Mouse (Mus musculus): ENCODE results near the gene Tbc1d2b. TPM values are rescaled to one million over a fixed set of nuclear protein-coding genes. Genes with fewer than 3 reads are reported as not detected.
A peak's percentile ranks its signal among the peaks of the same experiment; 100 is the strongest.

The Tbc1d2b gene
- polyA plus RNA-seq, 1 experiment, result 26.2 TPM

- no peak for TF ChIP-seq CTCF (IDR thresholded peaks at IDR 0.05; ENCODE audit: control insufficient read depth, insufficient read depth, low read length)
- H3K4me3 ChIP-seq (replicated peaks; ENCODE audit: control insufficient read depth, low read depth, low read length), result peak overlapping the region; percentile 64
- 5% methylated on average over 18 of the region's 18 CpGs for WGBS
- H3K27ac ChIP-seq (ENCODE audit: control insufficient read depth, insufficient read depth, low read depth, low read length, poor library complexity), result no peak overlapping the region
- H3K4me1 ChIP-seq (ENCODE audit: control insufficient read depth, insufficient read depth, low read length), result no peaks in the 10 kb centered on the region
Observed at GRCm38 (mm10) chr9:90163749-90164095, 106.9 kb downstream of the Tbc1d2b start.

GRCm38 (mm10) chr9:90162926-90163748 is 107.5 kb downstream of the Tbc1d2b start, which contains the start of gene Adamts7:
Gene Adamts7, plus strand, starts transcription at chr9:90163069.
- Histone ChIP-seq H3K27ac (ENCODE audit: control insufficient read depth, insufficient read depth, low read depth, low read length, poor library complexity) (no peak within 1 kb of the TSS), H3K4me1 (ENCODE audit: control insufficient read depth, insufficient read depth, low read length) (no peaks in the 10 kb centered on the region), H3K4me3 (replicated peaks; ENCODE audit: control insufficient read depth, low read depth, low read length) (peak within 1 kb of the TSS; percentile 64)
- WGBS, result under 1% methylated on average over 59 of the region's 60 CpGs
- TF ChIP-seq POLR2A (IDR thresholded peaks at IDR 0.05; ENCODE audit: borderline replicate concordance, control insufficient read depth, low read depth, low read length) (no peak), CTCF (IDR thresholded peaks at IDR 0.05; ENCODE audit: control insufficient read depth, insufficient read depth, low read length) (no peak)

GRCm38 (mm10) chr9:90162243-90162925 is 108.2 kb downstream of the Tbc1d2b start:
- Histone ChIP-seq H3K27ac (ENCODE audit: control insufficient read depth, insufficient read depth, low read depth, low read length, poor library complexity) (no peak overlapping the region), H3K4me1 (ENCODE audit: control insufficient read depth, insufficient read depth, low read length) (no peaks in the 10 kb centered on the region), H3K4me3 (replicated peaks; ENCODE audit: control insufficient read depth, low read depth, low read length) (no peak overlapping the region)
- peak; percentile 21; the same call in 1 of the 2 replicates for TF ChIP-seq CTCF (IDR thresholded peaks at IDR 0.05; ENCODE audit: control insufficient read depth, insufficient read depth, low read length)
- no peak for TF ChIP-seq POLR2A (IDR thresholded peaks at IDR 0.05; ENCODE audit: borderline replicate concordance, control insufficient read depth, low read depth, low read length)
- WGBS, result 12% methylated on average over 29 of the region's 29 CpGs

Other genes with a start within 250 kb of the Tbc1d2b start
- 27.7 and 112 TPM in 2 replicates for gene Ctsh, start 216.7 kb downstream of the Tbc1d2b start, polyA plus RNA-seq (2011; ENCODE audit: insufficient read depth, insufficient read length, low replicate concordance, missing spikeins)
- gene Morf4l1, start 156.0 kb downstream of the Tbc1d2b start, polyA plus RNA-seq (2011; ENCODE audit: insufficient read depth, insufficient read length, low replicate concordance, missing spikeins), result 129 and 177 TPM in 2 replicates
- 1.9 and 3.1 TPM in 2 replicates for gene Adamts7, start 107.7 kb downstream of the Tbc1d2b start, polyA plus RNA-seq (2011; ENCODE audit: insufficient read depth, insufficient read length, low replicate concordance, missing spikeins)